Mouse (Mus musculus) adrenal gland, postnatal 14 days (tissue): ENCODE data around the gene Fam160a1. TPM values are rescaled to one million over a fixed set of nuclear protein-coding genes. Genes with fewer than 3 reads are reported as not detected.

Source experiments
- DNase-seq: peaks from one replicate; pipeline ENCODE4 v3.0.0; 2021; ENCODE audit warnings: mixed read lengths
- total RNA-seq: library from RNA; stranded (reverse); gene quantifications from 2 replicates; pipeline ENCODE4 v1.2.3, GENCODE M21; 2021

The Fam160a1 gene
- total RNA-seq, 1 experiment from 2014 or later: 5.9 TPM

DNA sequence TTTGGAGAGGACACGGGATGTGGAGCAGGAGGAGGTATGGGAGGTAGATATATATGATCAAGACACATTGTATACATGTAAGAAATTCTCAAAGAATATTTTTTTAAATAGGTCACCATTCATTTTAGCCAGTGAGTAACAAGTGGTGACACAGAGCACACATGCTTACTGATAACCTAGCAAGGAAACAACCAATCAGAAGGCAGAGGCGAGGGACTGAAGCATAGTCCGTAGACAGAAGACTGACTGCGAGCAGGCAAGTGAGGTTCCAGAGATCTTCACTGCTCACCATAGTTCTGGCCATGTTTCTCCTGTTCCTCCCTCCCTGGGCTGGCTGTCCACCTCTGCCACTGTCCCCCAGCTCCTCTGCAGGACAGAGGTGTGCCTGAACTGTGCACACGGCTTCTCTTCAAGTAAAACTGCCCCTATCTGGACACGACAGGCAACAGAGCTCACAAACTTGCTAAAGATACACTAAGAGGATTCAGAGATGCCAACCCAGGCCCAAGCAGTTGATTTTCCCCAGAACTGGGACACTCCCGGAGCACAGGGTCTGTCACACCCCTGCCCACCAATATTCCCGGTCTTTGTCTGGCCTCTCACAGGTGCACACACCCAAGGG is 137.7 kb downstream of the Fam160a1 start:
- DNase-seq: no peak

DNA sequence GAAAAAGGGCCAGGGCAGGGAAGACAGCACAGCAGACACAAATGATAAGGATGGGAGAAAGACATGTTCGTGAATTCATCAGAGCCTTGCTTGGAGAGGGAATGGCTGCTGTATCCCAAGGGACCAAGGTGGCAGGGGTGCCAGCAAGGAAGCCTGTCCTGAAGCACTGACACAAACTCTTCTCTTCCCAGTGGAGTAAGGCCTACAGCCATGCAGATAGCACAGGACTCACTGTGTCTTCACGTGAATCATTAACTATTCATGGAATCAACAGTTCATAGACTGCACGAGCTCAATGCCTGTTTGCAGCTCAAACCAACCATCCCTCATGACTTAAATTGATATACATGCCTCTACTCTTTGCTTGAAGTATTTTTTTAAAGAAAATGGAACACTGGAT is 139.1 kb downstream of the Fam160a1 start:
- no peak for DNase-seq

DNA sequence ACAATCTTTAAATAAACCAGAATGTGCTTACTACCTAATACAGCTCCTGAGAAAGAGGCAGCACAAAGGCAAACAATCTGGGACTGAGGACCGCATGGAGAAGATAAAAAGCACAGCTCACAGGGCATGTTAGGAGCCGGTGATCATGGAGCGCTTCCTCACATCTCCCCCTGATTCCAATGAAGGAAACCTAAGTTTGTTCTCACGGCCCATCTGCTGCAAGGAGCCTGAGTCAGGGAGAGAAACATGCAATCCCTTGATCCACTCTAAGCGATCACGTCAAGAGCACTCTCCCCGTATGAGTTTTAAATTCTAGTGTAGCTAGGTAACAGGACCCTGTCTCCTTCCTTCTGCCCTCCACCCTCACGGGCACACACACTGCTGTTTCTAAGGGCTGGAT is 140.0 kb downstream of the Fam160a1 start:
- no peak for DNase-seq

DNA sequence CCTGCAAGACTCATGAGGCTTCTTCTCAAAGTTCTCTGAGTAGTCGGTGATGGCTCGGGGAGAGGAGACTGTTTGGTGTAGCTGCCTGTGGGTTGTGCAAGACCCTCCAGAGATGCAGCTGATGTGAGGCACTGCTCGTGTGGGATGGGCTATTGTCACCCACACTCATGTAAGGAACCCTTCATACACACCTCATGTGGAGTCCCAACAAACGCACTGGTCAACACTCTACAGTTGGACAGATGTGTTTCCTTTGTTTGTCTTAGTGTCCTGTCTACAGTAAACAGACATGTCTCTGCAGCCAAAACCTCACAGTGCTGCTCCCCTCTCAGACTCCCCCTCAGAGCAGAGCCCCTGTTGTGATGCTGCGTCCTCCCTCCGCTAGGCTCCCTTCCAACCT is 147.2 kb downstream of the Fam160a1 start:
- DNase-seq: no peak

DNA sequence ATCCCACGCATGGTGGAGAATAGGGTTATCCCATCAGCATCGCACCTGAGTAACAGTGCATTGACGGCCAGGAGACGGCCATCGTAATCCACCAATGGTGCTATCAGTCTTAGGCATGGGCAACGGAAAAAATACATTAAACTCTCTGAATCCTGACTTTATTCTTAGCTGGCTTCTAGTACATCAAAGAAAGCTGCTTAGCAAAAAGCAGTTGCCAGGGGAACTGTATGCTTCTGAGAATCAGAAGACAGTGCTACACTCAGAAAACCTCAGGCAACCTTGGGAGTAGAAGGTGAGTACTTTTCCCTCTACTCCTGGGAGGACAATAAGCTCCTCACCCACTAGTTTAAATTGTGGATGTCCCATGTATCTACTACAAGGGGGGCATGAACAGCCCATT is 149.4 kb downstream of the Fam160a1 start:
- DNase-seq: no peak

DNA sequence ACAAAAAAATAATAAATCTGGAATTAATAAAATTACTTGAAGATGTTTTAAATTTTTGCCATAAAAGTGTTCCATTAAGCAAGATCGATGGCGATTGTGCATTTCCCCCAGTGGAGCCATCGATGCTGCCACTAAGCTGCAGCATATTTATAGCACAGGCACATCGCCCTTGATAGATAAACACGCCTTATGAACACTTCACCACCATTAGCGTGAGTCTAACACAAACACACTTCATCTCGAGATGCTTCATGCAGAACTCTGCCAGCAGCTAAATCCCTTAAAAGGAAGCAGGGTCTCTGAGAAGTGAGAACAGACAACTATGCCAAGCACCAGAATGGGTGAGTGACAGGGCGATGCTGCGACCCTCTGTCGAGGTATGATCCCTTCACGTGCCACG is 150.4 kb downstream of the Fam160a1 start:
- no peak for DNase-seq

DNA sequence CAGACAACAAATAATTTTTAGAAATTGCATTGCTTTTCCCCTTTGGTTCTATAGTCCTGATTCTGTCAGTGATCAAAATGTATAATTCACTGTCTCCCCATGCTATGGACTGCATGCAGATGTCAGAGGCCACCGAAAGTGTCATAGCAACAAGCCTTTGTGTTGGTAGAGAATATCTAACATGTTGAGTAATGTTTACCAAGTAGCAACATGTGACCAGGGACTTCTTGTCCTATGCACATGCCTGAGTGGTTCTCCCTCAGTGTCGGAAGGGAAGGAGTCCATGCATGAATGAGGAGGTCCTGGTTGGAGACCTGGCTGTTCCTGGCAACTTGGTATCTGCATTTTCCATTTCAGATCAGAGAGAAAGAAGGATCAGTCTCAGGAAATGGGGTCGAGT is 150.9 kb downstream of the Fam160a1 start:
- no peak for DNase-seq

DNA sequence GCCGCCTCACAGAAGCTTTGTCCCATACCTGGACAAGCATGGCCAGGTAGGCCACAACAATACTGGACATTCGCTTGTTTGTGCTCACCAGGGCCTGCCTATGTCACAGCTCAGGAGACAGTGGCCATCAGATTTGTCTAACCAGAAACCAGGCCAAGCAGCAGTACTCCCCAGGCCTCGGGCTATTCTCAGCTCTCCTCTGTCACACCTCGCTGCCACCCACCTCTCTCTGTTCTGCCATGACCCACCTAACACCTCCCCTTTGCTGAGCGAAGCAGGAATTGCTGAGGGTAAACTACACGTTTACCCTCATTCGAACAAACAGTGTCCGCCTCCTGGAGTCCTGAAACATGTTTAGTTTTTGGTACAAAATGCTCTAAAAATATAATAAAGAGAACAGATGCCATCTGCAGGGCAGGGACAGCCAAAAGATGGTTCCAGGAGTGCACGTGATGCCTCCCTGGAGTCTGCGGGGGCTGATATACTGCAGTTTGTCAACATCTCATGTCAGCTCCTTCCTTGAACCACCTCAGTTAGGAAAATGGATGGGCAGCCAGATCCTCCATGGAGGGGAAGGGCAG is 152.4 kb downstream of the Fam160a1 start:
- DNase-seq: no peak

DNA sequence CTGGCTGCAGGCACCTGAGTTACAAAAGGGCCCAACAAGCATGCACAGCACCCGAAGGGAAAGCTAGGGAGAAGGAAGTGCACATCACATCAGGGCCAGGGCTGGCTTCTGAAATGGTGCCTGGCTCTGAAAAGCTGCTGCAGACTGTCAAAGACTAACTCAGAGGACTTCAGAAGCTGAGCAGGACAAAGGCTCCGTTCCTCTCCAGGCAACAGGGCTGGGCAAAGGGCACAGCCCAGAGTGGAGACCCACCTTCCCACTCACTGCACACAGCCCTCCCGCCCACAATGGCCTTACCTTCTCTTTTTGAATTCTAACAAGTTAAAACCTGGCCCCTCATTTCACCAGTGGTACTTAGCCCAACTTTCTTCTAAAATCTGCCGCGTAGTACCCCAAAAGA is 153.3 kb downstream of the Fam160a1 start:
- no peak for DNase-seq

DNA sequence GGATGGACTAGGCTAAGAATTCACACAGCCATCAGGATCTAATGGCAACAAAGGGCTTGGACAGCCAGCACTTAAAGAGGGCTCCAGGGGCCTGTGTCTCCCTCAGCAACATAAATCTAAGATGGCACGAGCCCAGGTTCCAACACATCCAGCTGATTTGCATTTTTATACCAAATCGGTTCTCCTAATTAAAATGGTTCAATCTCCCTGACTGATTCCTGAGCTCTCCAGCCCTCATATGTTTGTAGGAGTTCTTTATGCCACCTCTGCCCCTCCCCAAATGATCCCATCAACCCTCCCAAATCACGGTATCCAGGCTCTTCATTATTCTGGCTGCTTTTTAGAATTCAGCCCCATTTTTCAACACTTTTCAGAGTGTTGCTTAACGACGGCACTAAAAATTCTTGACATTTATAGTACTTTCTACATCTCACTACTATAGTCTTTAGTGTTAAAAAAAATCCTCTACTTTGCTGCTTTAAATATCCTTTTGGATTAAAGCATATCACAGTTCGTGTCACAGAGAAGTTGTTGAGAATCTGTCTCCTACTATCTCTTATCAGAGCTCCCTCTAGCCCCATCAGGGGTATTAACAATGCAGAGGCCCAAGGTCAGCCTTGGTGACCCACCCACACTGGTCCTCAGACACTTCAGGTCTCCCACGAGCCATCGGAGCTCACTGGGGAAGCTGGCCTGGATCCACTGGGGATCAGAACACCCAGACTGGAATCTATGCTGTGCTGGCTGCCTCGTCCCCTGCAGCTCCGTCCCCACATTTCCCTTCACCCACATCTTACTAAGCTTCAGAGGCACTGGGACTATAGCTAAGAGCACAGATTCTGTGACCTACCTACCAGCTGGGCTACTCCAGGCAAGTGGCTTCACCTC is 154.9 kb downstream of the Fam160a1 start:
- DNase-seq: no peak

DNA sequence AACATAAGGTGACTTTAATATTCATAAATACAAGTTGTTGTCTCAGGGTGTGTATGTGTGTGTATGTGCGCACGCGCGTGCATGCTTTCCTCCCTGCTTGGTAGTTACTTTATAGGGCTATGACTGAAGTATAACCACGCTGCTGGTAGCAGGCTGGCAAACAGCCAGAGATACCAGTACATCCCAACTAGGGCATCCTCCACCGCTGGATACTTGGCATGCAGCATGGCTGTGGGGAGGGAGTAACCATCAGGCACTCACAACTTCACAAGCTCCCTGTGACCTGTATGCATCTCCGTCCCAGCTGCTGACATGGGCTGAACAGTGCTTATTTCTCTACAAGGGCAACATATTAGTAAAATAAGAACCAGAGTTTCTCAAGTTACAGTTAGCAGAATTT is 157.4 kb downstream of the Fam160a1 start:
- DNase-seq: no peak

DNA sequence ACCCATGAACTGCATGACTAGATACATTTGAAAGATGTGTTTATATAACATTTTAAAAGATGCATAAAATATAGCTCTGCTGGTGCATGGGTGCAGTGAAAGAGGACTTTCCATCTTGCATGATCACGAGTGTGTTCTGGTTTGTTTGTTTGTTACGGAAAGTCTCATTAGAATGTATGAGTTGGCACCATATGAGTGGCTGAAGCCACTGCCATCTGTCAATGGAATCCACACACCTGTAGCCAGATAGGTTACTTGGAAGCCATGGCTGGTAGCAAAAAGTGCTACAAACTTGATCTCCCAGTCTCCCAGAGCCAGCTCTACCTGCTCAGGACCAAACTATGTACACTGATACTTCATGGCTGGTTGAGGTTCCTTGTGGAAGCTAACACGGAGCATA is 161.6 kb downstream of the Fam160a1 start:
- DNase-seq: no peak

DNA sequence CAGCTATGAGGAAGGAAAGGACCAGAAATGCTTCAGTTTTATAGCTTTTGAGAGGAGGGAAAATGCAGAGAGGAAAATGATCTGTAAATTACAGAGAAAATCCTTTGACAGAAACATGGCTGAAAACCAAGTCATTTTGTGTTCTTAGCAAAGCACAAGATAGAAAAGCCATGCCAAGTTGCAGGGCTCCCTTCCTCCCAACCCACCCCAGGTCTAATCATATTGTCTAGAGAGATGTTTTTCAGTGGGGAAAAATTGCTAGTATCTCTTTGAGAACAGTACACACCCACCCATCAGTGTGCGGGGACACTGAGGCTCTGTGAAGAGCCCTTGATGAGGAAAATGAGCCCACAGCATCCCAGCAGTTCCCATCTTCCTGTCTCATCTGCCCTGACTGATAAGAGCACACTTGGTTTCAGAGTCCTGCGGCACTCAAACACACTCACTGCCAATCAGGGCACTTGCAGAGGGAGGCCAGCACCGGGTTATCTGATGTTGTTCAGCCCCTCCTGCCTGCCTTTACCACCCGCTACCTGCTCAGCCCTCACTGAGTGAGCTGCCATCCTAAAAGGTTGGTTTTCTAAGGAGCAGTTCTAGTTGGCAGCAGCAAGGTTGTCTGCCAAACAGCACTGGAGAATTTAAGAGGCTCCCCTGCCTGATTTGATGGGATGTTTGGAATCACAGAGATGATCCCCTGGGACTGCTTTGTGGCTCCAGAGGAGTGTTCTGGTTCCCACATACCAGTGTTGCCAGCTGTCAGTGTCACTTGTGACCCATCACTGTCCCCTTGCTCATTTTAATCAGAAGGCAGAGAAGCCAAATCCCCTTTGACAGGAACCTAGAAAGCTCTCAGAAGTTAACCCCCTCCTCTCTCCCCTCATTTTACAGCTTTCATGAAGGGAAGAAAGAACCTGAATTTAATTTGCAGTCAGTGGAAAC is 164.1 kb downstream of the Fam160a1 start:
- DNase-seq: no peak

DNA sequence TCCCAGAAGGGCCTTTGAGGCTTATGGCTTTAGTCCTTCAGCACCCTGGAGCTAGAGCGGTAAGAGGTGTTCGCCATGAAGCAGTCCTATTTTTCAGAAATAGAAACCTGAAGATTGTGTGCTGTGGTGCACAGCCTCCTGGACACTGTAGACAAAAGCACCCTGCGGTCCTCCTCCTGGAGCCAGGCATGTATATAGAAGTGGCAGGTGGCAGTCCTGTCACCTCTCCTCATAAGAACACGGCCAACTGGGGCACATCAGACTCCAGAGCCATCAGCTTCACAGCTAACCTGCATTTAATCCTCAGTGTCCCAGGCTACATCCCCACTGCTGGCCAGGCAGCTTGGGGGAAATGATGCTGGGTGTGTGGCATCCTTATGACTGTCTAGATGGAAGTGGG is 167.9 kb downstream of the Fam160a1 start:
- DNase-seq: no peak

DNA sequence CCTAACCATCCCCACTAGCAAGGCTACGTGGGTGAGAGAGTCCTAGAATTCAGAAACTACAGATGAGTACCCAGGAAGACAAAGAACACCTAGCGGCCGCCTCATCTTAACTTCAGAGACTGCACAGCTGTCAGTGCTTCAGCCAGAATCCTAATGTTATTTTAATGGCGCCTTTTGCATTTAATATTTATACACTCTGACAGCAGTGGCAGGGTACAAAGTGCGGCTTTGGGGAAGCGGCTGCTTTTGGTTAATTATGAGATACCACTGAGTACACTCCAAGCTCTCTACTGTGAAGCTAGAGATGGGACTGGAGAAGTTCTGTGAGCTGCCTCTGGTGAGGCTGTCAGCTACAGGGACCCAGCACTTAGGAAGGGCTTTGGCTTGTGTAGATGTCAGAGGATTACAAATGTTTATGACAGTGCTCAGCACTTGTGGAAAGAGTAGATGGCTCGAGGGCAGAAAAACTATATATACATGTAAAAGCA is 171.5 kb downstream of the Fam160a1 start:
- DNase-seq: no peak

DNA sequence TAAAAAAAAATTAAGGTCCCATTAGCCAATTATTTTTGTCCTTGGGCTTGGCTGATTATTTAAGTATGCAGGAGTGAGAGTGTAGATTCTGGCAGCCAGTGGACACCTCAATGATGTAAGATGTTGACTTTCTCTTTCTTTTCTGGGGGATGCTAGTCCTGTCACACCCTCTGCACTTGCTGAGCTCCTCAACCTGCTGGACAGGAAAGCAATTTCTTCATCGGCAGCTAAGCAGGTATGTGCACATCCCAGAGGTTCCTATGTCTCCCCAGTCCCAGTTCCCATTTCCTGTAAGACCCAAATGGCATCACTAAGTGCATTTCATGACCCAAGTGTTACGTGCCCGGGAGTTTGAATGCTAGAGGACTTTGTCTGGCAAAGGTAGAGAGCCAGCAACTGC is 172.3 kb downstream of the Fam160a1 start:
- DNase-seq: no peak

DNA sequence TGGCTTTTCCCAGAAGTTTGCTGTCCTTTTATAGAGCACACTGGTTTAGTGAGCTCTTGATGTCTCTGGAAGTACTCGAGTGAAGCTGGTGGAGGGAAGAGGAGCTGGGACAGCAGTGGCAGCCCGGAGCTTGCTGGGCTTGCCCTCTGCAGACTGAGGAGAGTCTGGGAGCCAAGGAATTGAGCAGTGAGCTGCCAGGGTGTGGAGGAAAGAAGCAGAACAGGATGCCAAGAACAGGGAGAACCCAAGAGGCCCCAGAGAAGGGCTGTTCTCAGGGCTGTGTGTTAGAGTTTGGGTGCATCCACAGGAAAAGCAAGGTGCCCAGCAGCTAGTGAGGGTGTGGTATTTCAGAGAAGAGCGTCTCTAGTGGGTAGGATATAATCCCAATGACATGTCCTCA is 175.3 kb downstream of the Fam160a1 start:
- no peak for DNase-seq

DNA sequence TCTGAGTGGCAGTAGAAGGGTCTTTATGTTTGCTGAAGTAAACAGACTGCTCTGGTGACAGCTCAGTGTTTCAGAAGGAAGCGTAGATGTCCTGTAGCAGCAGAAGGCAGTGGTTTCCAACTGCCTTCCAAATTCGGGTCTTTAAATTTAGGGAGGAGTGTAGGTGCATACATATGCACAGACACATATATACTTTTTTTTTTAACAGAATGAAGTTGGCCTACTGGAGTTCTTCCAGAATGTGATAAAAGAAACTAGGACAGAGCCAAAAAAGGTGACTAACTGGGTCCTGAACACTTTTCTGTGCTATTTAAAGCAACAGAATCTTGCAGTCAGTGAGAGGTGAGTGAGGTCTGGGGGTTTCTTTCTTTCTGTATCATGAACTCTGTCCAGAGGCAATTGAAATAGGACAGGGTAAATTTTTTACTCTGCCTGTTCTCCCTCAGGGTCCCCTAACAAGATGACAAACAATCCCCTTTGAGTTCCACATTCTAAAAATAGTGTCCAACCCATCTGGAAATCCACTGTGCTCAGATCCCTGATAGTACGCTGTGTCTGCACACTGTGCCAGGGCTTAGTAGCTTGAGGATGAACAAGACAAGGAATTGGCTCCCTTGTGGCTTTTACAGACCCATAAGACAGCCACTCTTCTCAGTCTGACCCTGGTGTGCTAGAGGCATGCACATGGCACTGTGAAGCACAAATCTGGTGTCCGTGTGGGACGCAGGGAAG is 180.2 kb downstream of the Fam160a1 start:
- no peak for DNase-seq

DNA sequence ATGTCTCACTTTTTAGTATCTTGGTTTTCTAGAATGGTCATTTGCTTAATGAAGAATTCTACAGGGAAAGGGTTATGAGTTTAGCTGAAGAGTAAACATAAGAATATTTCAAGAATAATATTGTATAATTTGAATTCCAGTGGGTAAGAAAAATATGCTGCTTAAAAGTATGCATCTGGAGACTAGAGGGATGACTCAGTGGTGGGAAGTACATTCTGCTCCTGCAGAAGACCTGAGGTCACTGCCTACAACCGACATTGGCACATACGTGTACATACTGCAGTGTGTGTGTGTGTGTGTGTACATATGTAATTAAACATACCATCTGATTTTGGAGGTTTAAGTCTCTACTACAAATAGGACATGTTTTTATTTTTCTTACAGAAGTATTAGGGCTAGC is 181.5 kb downstream of the Fam160a1 start:
- no peak for DNase-seq

DNA sequence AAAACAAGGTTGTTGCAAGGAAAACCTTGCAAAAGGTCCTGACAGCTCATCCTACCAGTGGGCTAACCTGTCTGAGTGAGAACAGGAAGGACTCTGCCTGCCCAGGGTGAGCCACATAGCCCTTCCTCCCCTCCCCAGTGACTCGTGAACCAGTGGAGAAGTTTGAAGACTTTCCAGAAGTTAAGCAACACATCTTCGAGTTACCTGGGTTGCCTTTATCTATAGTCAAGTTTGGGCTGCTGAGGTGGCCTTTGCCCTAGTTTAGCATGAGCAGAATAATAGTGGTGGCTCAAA is 182.0 kb downstream of the Fam160a1 start:
- DNase-seq: no peak

DNA sequence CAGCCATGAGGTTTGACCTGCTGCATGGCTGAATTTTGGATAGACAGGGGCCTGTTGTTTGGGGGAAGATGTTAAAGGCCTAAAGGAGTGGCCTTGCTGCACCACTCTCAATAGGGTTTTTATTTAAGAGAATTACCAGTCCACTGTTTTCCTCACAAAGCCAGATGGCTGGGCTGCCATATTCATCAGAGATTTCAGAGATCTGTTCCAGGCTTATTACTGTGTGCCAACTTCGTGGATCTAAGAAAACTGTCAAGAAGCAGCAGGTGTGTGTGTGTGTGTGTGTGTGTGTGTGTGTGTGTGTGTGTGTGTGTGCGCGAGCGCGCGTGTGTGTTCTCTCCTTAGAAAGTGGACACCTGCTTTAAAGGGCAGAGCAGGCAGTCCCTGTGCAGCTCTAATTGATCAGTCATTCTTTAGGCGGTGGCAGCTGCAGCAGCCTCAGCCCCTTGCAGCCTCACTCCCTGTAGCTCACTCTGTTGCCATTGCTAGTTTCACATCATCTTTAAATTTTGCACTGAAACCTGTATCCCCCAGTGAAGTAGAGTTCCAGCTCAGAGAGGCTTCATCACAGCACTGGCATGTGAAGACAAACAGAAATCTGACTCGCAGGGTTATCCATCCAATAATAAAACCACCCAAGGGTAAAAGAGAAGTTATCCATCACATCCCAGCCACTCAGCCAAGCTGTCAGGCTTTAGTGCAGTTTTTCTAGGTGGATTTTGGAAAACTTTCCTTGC is 182.5 kb downstream of the Fam160a1 start:
- no peak for DNase-seq
